Mouse (Mus musculus): ENCODE measurements around the gene Slc34a1.

Slc34a1 gene

DNA sequence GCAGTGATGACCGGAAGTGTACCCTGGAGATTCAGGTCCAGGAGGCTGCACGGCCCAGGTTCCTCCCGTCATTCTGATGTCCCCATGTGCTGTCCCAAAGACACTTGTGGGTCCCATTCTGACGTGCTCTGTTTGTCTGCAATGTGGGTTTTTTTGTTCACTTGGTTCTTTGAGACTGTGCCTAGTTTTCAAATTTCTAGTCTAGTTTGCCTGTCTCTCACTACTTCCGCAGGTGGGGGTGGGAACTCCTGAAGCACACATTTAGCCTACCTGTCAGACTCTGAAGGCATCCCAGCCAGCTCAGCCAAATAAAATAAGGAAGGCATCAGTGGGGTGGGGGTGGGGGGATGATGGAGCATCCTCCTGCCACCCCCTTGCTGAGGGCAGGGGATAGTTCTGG is 50.1 kb downstream of the Slc34a1 start:
- POLR2A ChIA-PET: interaction anchor here in 2 of 4 experiments (0.5 to 8.3 kb wide), 10 partner anchors 12 to 145 kb away, joined by 3 to 74 read pairs (median 4); partner anchors contain the start of gene Prr7 (in 1 of the 2)
- CTCF ChIA-PET: interaction anchor here in 1 of 4 experiments (0.9 to 1.4 kb wide), 2 partner anchors 26 to 55 kb away, joined by 4 read pairs; no protein-coding TSS in a partner anchor

DNA sequence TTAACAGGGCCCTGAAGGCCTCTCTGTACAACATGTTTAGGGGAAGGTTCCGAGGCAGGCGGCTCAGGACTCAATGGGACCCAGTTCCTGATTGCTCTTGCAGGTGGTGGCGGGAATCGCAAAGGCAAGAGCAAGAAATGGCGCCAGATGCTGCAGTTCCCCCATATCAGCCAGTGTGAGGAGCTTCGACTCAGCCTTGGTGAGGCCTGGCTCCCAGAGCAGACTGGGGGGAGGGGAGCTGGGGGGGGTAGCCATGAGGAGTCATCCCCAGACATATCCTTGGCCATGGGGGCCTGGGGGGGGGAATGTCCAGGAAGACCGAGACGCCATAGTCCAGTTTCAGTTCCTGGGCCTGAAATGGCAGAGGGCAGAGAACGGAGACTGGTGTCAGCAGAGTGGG is 51.2 kb downstream of the Slc34a1 start:
- POLR2A ChIA-PET: interaction anchor here (0.6 to 8.3 kb wide), 10 partner anchors 9 to 266 kb away, joined by 3 to 74 read pairs (median 4); partner anchors contain the start of gene Prr7 (in 1 of the 4)
- CTCF ChIA-PET: interaction anchor here in 3 of 4 experiments (0.7 to 1.9 kb wide), 8 partner anchors 20 to 748 kb away, joined by 3 to 5 read pairs (median 4); partner anchors contain the start of gene Cdhr2 (in 1 of the 3)

DNA sequence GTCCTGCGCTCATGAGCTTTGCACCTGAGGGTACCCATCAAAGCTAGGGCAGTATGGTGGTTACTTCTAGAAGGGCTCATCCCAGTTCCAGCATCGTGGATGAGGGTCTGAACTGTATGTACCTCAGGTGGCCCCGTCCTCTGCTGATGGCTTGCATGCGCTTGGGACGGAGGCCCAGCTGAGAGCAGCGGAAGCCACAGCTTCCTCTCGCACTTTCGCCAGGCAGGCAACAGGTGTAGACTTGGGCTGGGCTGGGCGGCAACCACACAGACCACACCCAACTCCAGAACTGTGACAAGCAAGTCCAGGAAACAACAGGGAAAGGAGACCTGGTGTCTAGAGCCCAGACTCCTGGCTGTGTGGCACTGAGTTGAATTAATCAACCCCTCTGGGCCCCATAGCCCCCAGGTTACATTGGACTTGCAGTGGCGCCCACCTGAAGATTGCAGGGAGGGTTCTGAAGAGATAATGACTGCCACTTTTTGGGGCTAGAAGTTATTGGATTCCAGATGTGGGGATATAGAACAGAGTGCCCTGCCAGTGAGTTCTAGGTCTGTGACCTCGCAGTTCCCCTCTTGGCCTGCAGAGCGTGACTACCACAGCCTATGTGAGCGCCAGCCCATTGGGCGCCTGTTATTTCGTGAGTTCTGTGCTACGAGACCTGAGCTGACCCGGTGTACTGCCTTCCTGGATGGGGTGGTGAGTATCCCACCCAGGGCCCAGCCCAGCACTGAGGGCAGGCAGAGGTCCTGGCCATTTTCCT is 51.9 kb downstream of the Slc34a1 start:
- POLR2A ChIA-PET: interaction anchor here in 3 of 4 experiments (0.6 to 8.3 kb wide), 6 partner anchors 9 to 267 kb away, joined by 3 to 74 read pairs (median 6); partner anchors contain the start of gene Prr7 (in 1 of the 3)
- CTCF ChIA-PET: interaction anchor here in 3 of 4 experiments (0.7 to 2.9 kb wide), 9 partner anchors 19 to 749 kb away, joined by 3 to 7 read pairs (median 4); partner anchors contain the start of gene Cdhr2 (in 1 of the 3)

DNA sequence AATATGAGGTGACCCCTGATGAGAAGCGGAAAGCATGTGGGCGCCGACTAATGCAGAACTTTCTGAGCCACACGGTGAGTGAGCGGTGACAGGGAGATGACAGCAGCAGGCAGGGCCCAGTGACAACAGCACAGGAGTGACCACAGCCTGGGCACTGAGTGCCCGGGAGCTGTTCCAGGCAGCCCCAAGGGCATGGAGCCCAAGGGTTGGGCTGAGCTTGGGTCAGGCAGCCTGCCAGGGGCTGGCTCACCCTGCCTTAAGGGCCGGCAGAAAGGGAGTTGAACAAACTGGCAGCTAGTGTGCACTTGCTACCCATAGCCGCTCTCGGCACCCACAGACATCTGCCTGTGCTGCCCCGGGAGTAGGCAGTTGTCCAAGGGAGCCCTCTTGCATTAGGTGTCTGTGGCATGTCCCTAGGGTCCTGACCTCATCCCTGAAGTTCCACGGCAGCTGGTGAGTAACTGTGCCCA is 52.6 kb downstream of the Slc34a1 start:
- POLR2A ChIA-PET: interaction anchor here in 2 of 4 experiments (0.8 to 8.3 kb wide), 7 partner anchors 10 to 120 kb away, joined by 3 to 74 read pairs (median 4); partner anchors contain the start of gene Prr7 (in 1 of the 2)

DNA sequence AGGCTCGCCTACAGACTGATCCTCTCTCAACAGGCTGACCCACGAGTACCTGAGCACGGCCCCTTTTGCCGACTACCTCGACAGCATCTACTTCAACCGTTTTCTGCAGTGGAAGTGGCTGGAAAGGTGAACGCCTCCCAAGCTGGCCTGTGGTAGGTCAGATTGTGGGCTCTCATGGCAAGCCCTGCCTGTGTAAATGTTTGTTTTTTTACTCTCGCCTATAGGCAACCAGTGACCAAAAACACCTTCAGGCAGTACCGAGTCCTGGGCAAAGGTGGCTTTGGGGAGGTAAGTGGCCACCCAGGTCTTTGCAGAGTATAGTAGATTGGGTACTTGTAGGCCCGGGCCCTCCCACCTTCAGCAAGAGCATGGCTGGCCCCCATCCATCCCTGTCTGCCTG is 53.3 kb downstream of the Slc34a1 start:
- ChIA-PET POLR2A (interaction anchor here in 2 of 4 experiments (0.8 to 8.3 kb wide), 6 partner anchors 9 to 119 kb away, joined by 3 to 74 read pairs (median 4); partner anchors contain the start of gene Prr7 (in 1 of the 2)), CTCF (interaction anchor here in 1 of 4 experiments (0.6 to 2.9 kb wide), 2 partner anchors 20 to 106 kb away, joined by 3 to 7 read pairs; no protein-coding TSS in a partner anchor)

More for the DNA sequence above, 52.6 kb downstream of the Slc34a1 start:
- CTCF ChIA-PET: interaction anchor here in 2 of 4 experiments (0.8 to 2.9 kb wide), 3 partner anchors 21 to 33 kb away, joined by 3 to 7 read pairs (median 5); no protein-coding TSS in a partner anchor

DNA sequence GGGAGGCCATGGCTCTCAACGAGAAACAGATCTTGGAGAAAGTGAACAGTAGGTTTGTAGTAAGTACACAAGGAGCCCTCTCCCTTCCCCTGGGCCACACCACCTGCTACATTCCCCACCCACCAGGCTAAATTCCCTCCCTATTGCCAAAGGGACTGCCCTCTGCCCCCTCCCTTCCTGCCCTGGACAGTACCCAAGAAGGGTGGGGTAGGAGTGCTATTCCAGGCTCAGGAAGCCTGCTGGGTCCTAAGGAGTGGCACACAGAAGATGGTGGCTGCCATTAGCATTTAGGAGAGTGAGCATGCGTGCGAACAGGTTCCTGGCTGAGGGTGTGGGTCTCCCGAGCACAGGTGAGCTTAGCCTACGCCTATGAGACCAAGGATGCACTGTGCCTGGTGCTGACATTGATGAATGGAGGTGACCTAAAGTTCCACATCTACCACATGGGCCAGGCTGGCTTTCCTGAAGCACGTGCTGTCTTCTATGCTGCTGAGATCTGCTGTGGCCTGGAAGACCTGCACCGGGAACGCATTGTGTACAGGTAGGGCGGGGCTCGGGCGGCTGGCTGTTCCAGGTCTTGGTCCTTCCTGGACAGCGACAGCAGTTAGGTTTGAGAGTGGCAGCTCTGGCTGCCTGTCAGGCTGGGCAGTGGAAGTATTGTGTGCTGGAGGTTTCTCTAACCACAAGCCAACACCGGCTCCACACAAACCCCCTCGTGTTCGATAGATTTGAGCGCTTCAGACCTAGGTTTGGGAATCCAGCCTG is 54.0 kb downstream of the Slc34a1 start:
- POLR2A ChIA-PET: no interaction called here
- CTCF ChIA-PET: interaction anchor here in 2 of 4 experiments (0.6 to 2.9 kb wide), 3 partner anchors 17 to 106 kb away, joined by 3 to 7 read pairs (median 3); no protein-coding TSS in a partner anchor

DNA sequence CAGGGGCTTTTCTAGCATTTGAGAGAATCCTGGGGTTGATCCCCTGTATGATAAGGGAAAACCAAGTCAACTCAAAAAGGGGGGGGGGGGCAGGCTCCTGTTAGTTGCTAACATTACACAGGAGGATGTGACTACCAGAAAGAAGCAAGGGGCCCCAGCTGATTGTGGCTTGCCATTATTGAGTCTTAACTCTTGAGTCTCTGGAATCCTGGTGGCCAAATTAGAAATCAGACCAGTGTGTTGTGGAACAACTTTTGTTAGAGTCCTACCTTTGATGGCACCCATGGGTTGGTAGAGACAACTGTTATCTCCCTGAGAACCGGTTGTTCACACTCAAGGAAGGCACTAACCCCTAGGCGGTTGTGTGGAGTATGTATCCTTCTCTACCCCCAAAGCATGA is 65.0 kb downstream of the Slc34a1 start:
- CTCF ChIA-PET: interaction anchor here in 2 of 4 experiments (1.0 to 4.5 kb wide), 3 partner anchors 9 to 45 kb away, joined by 3 to 16 read pairs (median 3); no protein-coding TSS in a partner anchor
- POLR2A ChIA-PET: interaction anchor here in 2 of 4 experiments (1.1 to 8.5 kb wide), 6 partner anchors 8 to 92 kb away, joined by 3 to 74 read pairs (median 6); partner anchors contain the start of gene Grk6 (in 2 of the 2)

DNA sequence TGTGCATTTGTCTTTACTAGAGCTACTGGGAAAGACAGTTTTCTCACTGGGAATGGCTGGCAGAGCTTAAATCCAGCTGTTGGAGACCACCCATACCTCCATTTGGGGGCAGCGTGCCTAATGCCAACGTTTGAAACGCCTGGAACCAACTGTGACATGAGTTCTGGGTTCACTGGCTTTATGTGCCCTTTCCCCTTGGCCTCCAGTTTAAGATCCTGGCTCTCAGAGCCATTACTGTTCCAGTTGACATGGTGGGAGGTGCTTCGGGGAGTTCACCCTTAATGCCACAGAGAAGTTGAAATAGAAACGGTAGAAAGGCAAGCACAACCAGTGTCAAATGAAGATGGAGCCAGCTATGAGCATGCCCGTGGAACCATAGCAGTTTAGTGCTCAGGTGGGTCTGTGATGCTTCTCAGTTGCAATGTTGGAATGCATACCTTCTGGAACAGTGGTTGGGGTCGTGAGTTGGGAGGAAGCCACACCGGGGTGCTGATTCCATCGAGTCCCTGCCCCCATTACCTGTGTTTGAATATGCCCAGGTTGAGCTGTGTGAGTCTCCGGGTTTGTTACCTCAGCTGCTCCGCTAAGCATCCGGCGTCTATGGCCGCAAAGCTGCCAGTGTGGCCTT is 65.5 kb downstream of the Slc34a1 start:
- ChIA-PET POLR2A (interaction anchor here (0.7 to 8.5 kb wide), 12 partner anchors 9 to 154 kb away, joined by 3 to 74 read pairs (median 4); partner anchors contain the start of genes Grk6 (in 2 of the 4), Dok3 (in 1 of the 4), Mxd3 (in 1 of the 4) and Pdlim7 (in 1 of the 4)), CTCF (interaction anchor here in 2 of 4 experiments (1.0 to 4.5 kb wide), 3 partner anchors 8 to 44 kb away, joined by 3 to 16 read pairs (median 3); no protein-coding TSS in a partner anchor)

DNA sequence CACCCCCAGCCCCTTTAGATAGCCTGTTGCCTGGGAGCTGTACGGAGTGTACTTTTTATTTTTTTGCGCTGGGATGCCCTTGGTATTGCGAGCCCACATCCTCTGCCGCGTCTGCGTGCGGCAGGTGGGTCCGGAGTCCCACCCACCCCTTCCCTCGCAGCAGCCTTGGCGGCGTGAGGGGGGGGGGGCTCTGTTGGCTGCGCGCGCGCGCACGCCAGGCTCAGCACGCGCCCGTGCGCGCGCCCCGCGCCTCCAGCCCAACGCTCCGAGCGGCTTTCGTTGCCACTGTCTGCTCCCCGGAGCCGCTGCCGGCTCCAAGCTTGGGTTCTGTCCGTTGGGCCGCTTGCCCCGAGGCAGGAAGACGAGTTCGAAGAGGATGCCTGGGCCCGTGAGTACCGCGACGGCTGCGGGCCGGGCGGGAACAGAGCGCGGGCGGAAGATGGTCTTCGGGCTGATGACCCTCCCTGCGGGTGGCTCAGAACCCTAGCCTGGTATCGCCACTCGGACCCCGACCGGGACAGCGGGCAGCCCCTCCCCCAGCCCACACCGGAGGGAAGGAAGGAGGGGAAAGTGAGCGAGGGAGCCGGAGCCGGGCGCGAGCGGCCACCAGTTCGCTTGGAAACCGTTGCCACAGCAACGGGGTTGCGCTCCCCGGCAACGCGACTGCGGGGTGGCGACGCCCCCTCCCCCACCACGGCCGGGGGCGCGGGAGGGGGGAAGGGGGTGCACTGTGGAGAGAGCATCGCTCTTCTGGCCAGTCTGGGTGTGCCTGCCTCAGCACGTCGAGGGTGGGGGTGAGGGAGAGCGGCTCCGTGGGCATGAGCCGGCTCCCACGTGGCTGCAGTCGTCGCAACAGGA is 66.3 kb downstream of the Slc34a1 start, which contains the start of gene Prr7:
Gene Prr7, plus strand, starts transcription at position 241 of the 858 bp plus-strand sequence.
- POLR2A ChIA-PET: interaction anchor here (0.7 to 8.5 kb wide), 18 partner anchors 10 to 155 kb away, joined by 3 to 74 read pairs (median 4); partner anchors contain the start of genes Grk6 (in 2 of the 4), Dbn1 (in 1 of the 4), Dok3 (in 1 of the 4) and Mxd3 (in 1 of the 4)
- CTCF ChIA-PET: interaction anchor here in 3 of 4 experiments (0.7 to 1.5 kb wide), 6 partner anchors 8 to 59 kb away, joined by 3 to 5 read pairs (median 3); no protein-coding TSS in a partner anchor

DNA sequence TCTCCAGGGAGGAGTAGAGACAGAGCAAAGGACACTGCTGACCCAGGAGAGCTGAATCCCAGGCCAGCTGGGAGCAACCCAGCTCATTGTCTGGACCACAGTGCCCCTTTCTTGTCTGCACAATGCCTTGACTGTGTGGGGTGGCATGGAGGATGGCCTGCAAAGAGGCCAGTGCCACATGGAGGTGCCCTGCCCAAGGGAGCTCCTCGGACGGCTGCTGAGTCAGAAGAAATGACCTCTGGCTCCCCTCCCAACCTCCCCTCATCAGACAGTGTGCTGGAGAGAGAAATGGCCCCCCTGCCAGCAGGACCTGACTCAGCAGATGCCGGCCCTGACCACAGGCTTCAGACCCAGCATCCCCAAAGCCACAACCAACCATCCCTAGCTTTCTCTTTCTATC is 67.2 kb downstream of the Slc34a1 start:
- POLR2A ChIA-PET: interaction anchor here (0.6 to 4.2 kb wide), 23 partner anchors 12 to 225 kb away, joined by 3 to 16 read pairs (median 3); partner anchors contain the start of genes Grk6 (in 2 of the 4), Dbn1 (in 1 of the 4), Ddx41 (in 1 of the 4) and Dok3 (in 1 of the 4)
- CTCF ChIA-PET: interaction anchor here in 2 of 4 experiments (1.3 to 1.5 kb wide), 3 partner anchors 44 to 50 kb away, joined by 3 to 5 read pairs (median 3); no protein-coding TSS in a partner anchor
